Mouse (Mus musculus) intestine, postnatal 0 days (tissue): ENCODE measurements at regions not wholly inside any gene's neighbourhood (a gene's known extent, or its start where the extent isn't known, plus 50 kb on each side); places are given as distances from the start of the nearest gene placed in this dataset.
"Not testable (repeated sequence)": the region's sequence is repeated elsewhere in the genome, so short reads cannot be mapped to it uniquely, and the experiment has no call there.

Source experiments
- ATAC-seq: fragments of 200-750 bp; cut with Nextera tagmentation; 2 replicates; pipeline ENCODE4 v1.8.0; 2017; ENCODE audit warnings: mild to moderate bottlenecking, moderate TSS enrichment, moderate library complexity
- H3K27ac ChIP-seq: fragments of 300-500 bp; sonication (generic); 2 replicates; pipeline ENCODE4 v1.5.1; 2014; ENCODE audit warnings: mild to moderate bottlenecking, low read depth, low read length, moderate library complexity
- H3K27me3 ChIP-seq: fragments of 300-500 bp; sonication (generic); replicated peaks from 2 replicates; pipeline ENCODE4 v1.6.1; 2014; ENCODE audit warnings: low read length, mixed read lengths; ENCODE audit not compliant: control insufficient read depth, insufficient read depth
- H3K36me3 ChIP-seq: fragments of 300-500 bp; sonication (generic); 2 replicates; pipeline ENCODE4 v1.6.1; 2014; ENCODE audit warnings: mild to moderate bottlenecking, moderate library complexity; ENCODE audit not compliant: control insufficient read depth, insufficient read depth
- H3K4me1 ChIP-seq: fragments of 300-500 bp; sonication (generic); replicated peaks from 2 replicates; pipeline ENCODE4 v1.6.1; 2014; ENCODE audit warnings: antibody characterized with exemption, low read length, mixed read lengths; ENCODE audit not compliant: control insufficient read depth, insufficient read depth
- H3K4me2 ChIP-seq: fragments of 300-500 bp; sonication (generic); replicated peaks from 2 replicates; pipeline ENCODE4 v1.6.1; 2014; ENCODE audit warnings: low read depth, mild to moderate bottlenecking, moderate library complexity
- H3K4me3 ChIP-seq: fragments of 300-500 bp; sonication (generic); 2 replicates; pipeline ENCODE4 v1.5.1; 2014; ENCODE audit warnings: low read depth, low read length
- H3K9ac ChIP-seq: fragments of 300-500 bp; sonication (generic); 2 replicates; pipeline ENCODE4 v1.6.1; 2014; ENCODE audit warnings: mild to moderate bottlenecking, low read depth, low read length
- H3K9me3 ChIP-seq: fragments of 300-500 bp; sonication (generic); 2 replicates; pipeline ENCODE4 v1.6.1; 2016; ENCODE audit warnings: mixed run types; ENCODE audit not compliant: control insufficient read depth
- CTCF ChIP-seq: sonication (generic); IDR thresholded peaks from 2 replicates; pipeline ENCODE4 v1.5.1; 2016; ENCODE audit warnings: low read depth, mild to moderate bottlenecking, control low read depth, antibody characterized with exemption, moderate library complexity
- WGBS: fragments of 180-500 bp; shearing (Covaris S2); extraction: QIAGEN DNeasy Blood & Tissue Kit; methylation state at CpG from one replicate; pipeline ENCODE4 v1.1.7; 2014; 5-methylcytosine and 5-hydroxymethylcytosine counted together

DNA sequence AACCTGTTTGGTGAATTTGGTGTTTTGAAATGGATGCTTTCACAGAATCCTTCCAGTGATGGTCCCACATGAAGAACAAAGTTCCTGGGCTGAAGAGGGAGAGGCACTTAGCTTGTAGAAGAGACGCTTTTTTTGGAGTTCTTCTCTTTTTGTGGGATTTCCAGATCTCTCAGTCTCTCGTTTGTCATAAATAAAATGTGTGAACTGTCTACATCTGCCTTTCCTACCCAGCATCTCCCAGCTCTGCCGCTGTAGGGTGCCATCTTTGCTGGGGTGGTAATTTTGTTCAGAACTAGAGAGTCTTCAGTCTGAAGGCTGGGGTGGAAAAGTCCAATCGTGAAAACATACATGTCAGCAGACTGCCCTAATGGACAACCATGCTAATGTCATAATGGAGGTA, 197.8 kb upstream of the Phyhipl start:
- ATAC-seq: no peak
- H3K9ac ChIP-seq: no peak overlapping the region
- WGBS: 87% methylated on average over 4 of the region's 4 CpGs
- no peak overlapping the region for H3K4me2 ChIP-seq
- H3K9me3 ChIP-seq: no peaks in the 10 kb centered on the region
- no peaks in the 10 kb centered on the region for H3K36me3 ChIP-seq
- TF ChIP-seq CTCF: no peak
- H3K27me3 ChIP-seq: no peaks in the 10 kb centered on the region
- H3K4me1 ChIP-seq: no peaks in the 10 kb centered on the region
- no peak overlapping the region; the same call in 1 of the 2 replicates for H3K27ac ChIP-seq
- H3K4me3 ChIP-seq: no peak overlapping the region

DNA sequence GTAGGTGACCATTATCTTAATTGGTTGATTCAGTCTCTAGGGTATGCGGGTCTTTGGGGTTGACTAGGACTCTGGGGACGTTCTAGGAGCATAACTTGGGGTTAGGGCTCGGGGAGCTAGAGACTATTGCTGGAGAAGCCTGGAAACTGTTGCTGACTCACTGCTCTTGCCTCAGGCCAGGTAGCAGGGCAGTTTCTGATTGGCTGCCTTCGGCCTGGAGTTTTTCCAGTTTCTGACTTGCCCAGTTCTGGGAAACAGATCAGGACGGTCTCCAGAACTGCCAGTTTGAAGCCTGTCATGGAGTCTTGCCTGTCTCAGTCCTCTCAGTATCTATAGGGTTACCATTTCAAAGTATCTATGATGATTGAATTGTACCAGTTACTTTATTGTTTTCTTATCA, 192.4 kb upstream of the Phyhipl start:
- TF ChIP-seq CTCF: no peak
- Histone ChIP-seq H3K9ac (no peak overlapping the region), H3K27ac (no peak overlapping the region), H3K36me3 (no peaks in the 10 kb centered on the region), H3K27me3 (no peaks in the 10 kb centered on the region), H3K4me3 (no peak overlapping the region), H3K4me1 (no peaks in the 10 kb centered on the region), H3K9me3 (no peaks in the 10 kb centered on the region), H3K4me2 (no peak overlapping the region)
- no peak for ATAC-seq
- WGBS: 92% methylated on average over 5 of the region's 5 CpGs

DNA sequence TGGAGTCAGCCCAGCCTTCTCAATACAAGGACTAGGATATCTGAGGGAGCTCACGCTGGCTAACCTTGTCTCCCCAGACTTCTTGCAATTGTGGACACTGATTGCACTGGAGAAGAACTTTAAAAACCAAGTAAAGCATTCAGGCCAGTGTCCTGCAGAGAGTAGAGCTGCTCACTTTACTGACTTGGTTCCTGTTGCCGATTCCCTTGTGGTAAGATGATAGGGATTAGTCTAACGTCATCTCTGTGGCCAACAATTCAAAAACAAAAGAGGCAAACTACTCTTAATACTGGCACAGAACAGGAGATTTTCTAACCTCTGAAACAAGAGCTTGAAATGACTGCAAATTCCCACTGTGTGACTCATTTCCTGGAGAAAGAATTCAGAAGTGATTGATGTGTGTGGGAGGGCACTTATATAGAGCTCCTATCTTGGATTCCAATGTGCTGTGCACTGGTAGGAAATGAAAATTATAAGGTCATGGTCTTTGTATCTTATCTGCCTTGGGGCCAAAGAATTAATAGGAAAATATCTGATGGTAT, 191.6 kb upstream of the Phyhipl start:
- Histone ChIP-seq H3K27me3 (no peaks in the 10 kb centered on the region), H3K9me3 (no peaks in the 10 kb centered on the region), H3K27ac (no peak overlapping the region), H3K4me1 (no peaks in the 10 kb centered on the region), H3K9ac (no peak overlapping the region), H3K36me3 (no peaks in the 10 kb centered on the region), H3K4me2 (no peak overlapping the region), H3K4me3 (no peak overlapping the region)
- WGBS: 69% methylated on average over 3 of the region's 3 CpGs
- TF ChIP-seq CTCF: no peak
- ATAC-seq: no peak

DNA sequence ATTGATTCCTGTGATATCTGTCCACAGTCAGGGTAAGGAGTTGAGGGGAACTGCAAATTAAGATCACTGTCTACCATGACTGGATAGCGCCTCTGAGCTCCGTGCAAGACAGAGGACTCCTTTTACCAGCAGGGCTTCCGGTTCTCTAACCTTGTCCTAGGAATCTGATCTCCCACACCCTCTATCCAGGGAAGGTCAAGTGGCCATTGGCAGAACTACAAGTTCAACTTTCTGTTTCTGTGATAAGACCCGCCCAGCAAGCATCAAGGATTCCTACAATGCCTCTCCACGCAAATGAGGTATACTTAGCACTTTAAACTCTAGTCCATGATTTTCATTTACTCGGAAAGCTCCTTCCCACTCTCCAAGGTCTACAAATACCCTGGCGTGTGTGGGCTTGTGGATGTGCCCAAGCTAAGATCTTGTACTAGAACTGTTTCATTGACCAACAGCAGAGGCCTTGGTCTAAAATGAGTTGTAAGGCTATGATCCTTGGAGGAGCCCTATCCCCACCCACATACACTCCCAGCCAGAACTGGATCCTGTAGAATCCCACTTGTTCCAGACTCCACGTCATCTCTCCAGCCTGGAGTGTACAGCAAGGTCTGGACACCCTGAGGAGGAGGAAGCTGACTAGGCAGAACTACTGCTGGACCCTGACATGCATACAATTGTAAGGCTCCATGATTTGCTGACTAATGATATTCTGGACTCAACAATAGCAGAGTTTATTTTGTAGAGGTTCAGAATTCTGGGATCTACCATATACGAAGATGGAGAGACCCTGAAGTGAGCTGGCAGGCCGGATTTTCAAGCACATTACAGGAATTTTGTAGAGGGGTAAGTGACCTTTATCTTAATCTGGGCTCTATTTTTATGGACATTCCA, 190.8 kb upstream of the Phyhipl start:
- no peaks in the 10 kb centered on the region for H3K36me3 ChIP-seq
- 88% methylated on average over 10 of the region's 10 CpGs for WGBS
- no peaks in the 10 kb centered on the region for H3K9me3 ChIP-seq
- no peak for ATAC-seq
- no peaks in the 10 kb centered on the region for H3K27me3 ChIP-seq
- H3K4me1 ChIP-seq: no peaks in the 10 kb centered on the region
- H3K9ac ChIP-seq: no peak overlapping the region
- no peak overlapping the region for H3K4me3 ChIP-seq
- TF ChIP-seq CTCF: no peak
- no peak overlapping the region for H3K27ac ChIP-seq
- no peak overlapping the region for H3K4me2 ChIP-seq

DNA sequence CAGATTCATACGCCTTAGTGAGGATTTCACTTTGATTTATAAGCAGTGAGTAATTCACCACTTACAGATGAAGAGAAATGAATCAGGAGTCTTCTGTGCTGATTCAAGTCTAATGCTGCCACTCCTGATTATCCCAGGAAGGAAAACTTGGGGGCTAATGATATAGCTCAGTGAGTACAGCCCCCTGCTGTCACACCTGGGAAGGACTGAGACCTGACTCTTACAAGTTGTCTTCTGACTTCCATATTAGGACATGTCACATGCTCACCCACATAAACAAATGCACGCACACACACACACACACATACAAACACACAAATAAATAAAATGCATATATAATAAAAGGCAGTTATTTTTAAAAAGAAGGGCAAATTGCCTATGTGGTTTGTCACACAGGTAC, 188.1 kb upstream of the Phyhipl start:
- no peak overlapping the region for H3K27ac ChIP-seq
- no peaks in the 10 kb centered on the region for H3K4me1 ChIP-seq
- H3K9ac ChIP-seq: no peak overlapping the region
- no peaks in the 10 kb centered on the region for H3K27me3 ChIP-seq
- no peak for TF ChIP-seq CTCF
- H3K4me3 ChIP-seq: no peak overlapping the region
- ATAC-seq: no peak
- 82% methylated on average over 2 of the region's 2 CpGs for WGBS
- no peaks in the 10 kb centered on the region for H3K9me3 ChIP-seq
- no peak overlapping the region for H3K4me2 ChIP-seq
- no peaks in the 10 kb centered on the region for H3K36me3 ChIP-seq

DNA sequence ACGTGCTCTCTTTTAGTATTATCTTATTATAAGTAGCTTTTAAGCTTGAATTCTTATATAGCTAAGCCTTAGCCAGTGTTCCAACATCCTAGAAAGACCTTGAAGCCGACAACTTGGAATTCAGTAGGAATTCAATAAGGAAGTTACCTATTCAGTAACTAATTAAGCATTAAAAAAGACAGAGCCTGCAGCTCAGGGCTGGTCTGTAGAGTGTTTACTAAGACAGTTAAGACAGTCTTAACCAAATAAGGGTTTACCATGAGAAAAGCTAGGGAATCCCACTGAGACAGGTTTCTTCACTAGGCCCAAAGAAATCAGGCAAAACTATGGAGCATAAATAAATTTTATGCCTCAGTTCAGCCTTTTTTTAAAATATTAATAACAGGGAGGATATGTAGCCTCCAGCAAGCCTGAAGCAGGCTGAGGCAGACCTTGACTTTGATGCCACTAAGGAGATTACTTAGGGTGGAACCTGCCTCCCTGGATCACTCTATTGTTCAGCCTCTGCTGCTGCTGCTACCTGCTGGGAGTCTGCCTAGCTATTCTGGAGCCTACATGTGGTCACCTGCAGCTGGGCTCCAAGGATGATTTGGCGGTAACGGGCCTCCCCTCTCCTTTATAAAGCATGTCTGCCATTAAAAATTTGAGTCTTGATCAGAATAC, 186.5 kb upstream of the Phyhipl start:
- no peak for TF ChIP-seq CTCF
- H3K27ac ChIP-seq: no peak overlapping the region
- H3K36me3 ChIP-seq: no peaks in the 10 kb centered on the region
- no peaks in the 10 kb centered on the region for H3K4me1 ChIP-seq
- no peak for ATAC-seq
- H3K9ac ChIP-seq: no peak overlapping the region
- H3K27me3 ChIP-seq: no peaks in the 10 kb centered on the region
- H3K9me3 ChIP-seq: no peaks in the 10 kb centered on the region
- no peak overlapping the region for H3K4me2 ChIP-seq
- H3K4me3 ChIP-seq: no peak overlapping the region
- 89% methylated on average over 4 of the region's 4 CpGs for WGBS

DNA sequence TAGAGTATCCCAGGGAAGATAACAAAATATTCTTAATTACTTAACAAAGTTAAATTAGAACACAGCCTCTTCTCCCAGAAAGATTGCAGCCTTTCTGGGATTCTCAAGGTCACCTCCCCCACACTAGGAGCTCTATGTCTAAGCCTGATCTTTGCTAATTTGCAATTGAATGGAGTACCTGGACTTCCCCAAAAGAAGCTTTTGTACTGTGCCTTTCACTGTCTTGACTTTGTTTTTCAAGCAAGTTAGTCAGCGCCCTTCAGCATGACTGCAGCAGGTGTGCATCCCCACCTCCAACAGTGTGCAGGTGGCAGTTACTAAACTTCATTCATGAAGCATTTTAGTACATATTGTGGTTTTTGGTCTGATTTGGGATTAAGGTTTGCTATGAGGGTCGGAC, 185.4 kb upstream of the Phyhipl start:
- H3K9me3 ChIP-seq, ATAC-seq, H3K36me3 ChIP-seq, H3K9ac ChIP-seq, H3K27me3 ChIP-seq, H3K4me3 ChIP-seq, H3K4me2 ChIP-seq, H3K4me1 ChIP-seq, H3K27ac ChIP-seq: not testable (repeated sequence)
- 93% methylated on average over 2 of the region's 2 CpGs for WGBS
